Mouse (Mus musculus): ENCODE results near the gene Tent5c. TPM values are rescaled to one million over a fixed set of nuclear protein-coding genes. Genes with fewer than 3 reads are reported as not detected.
A peak's percentile ranks its signal among the peaks of the same experiment; 100 is the strongest.

Tent5c gene
- polyA plus RNA-seq, 1 experiment from 2014 or later: 2.9 TPM

GRCm38 (mm10) chr3:100463160-100463958 lies 25.8 kb downstream of the Tent5c start:
- 36% methylated on average over 12 of the region's 12 CpGs for WGBS
- ATAC-seq (ENCODE audit: low read depth): no peak

GRCm38 (mm10) chr3:100462235-100463083 lies 26.7 kb downstream of the Tent5c start:
- H3K27me3 ChIP-seq: no peaks in the 10 kb centered on the region
- no peak overlapping the region for H3K9ac ChIP-seq
- H3K4me1 ChIP-seq (replicated peaks): peaks cover 19% of the 10 kb centered on the region
- no peak overlapping the region for H3K4me2 ChIP-seq
- H3K27ac ChIP-seq (replicated peaks): no peak overlapping the region
- H3K9me3 ChIP-seq: no peaks in the 10 kb centered on the region
- no peaks in the 10 kb centered on the region for H3K36me3 ChIP-seq
- peak; percentile 19; the same call in 1 of the 2 replicates for ATAC-seq (ENCODE audit: low read depth)
- 49% methylated on average over 8 of the region's 8 CpGs for WGBS
- no peak overlapping the region for H3K4me3 ChIP-seq

More at GRCm38 (mm10) chr3:100463160-100463958, 25.8 kb downstream of the Tent5c start:
- Histone ChIP-seq H3K4me2 (no peak overlapping the region), H3K27me3 (no peaks in the 10 kb centered on the region), H3K4me3 (no peak overlapping the region), H3K36me3 (no peaks in the 10 kb centered on the region), H3K9me3 (no peaks in the 10 kb centered on the region), H3K27ac (replicated peaks) (no peak overlapping the region), H3K4me1 (replicated peaks) (peaks cover 19% of the 10 kb centered on the region), H3K9ac (no peak overlapping the region)

GRCm38 (mm10) chr3:100460510-100460909 lies 28.6 kb downstream of the Tent5c start:
- Histone ChIP-seq H3K27me3 (no peaks in the 10 kb centered on the region), H3K4me3 (no peak overlapping the region), H3K27ac (replicated peaks) (no peak overlapping the region), H3K36me3 (no peaks in the 10 kb centered on the region), H3K4me1 (replicated peaks) (peaks cover 19% of the 10 kb centered on the region), H3K4me2 (no peak overlapping the region), H3K9me3 (no peaks in the 10 kb centered on the region), H3K9ac (no peak overlapping the region)
- WGBS: 95% methylated on average over 2 of the region's 2 CpGs
- ATAC-seq (ENCODE audit: low read depth): no peak

GRCm38 (mm10) chr3:100443798-100444500 lies 45.2 kb downstream of the Tent5c start:
- ATAC-seq (ENCODE audit: low read depth): no peak
- H3K27me3 ChIP-seq: no peaks in the 10 kb centered on the region
- H3K9ac ChIP-seq: no peak overlapping the region
- WGBS: 93% methylated on average over 7 of the region's 7 CpGs
- peaks cover 14% of the 10 kb centered on the region for H3K4me1 ChIP-seq (replicated peaks)
- no peak overlapping the region for H3K4me2 ChIP-seq
- H3K9me3 ChIP-seq: no peaks in the 10 kb centered on the region
- H3K27ac ChIP-seq (replicated peaks): no peak overlapping the region
- no peak overlapping the region for H3K4me3 ChIP-seq
- no peaks in the 10 kb centered on the region for H3K36me3 ChIP-seq

- Histone ChIP-seq H3K36me3 (no peaks in the 10 kb centered on the region), H3K9me3 (no peaks in the 10 kb centered on the region), H3K4me2 (no peak overlapping the region), H3K27me3 (no peaks in the 10 kb centered on the region), H3K9ac (no peak overlapping the region), H3K4me3 (no peak overlapping the region), H3K27ac (replicated peaks) (no peak overlapping the region), H3K4me1 (replicated peaks) (peaks cover 14% of the 10 kb centered on the region)
- no peak for ATAC-seq (ENCODE audit: low read depth)
- 89% methylated on average over 6 of the region's 6 CpGs for WGBS
Measured at GRCm38 (mm10) chr3:100442499-100442898, 46.6 kb downstream of the Tent5c start.

DNA sequence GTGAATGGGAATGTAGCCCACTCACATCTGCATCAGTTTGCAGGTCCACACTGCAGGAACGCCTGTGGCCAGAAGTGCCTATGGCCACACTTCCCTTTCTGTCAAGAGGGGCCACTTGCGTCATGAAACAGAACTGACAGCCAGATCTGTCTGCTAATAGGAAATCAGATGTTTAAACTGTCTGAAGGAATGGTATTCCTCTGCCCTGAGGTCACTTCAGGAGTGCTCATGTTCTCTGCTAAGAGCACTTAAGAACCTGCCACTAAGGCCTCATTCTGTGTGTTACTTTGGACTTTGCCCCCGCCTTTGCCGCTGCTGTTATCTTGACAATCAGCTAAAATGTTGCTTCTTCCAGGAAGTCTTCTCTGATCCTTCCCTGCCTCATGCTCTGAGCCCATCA lies 48.4 kb downstream of the Tent5c start:
- no peaks in the 10 kb centered on the region for H3K36me3 ChIP-seq
- no peak for ATAC-seq (ENCODE audit: low read depth)
- H3K4me1 ChIP-seq (replicated peaks): peaks cover 14% of the 10 kb centered on the region
- H3K27ac ChIP-seq (replicated peaks): no peak overlapping the region
- no peak overlapping the region for H3K4me3 ChIP-seq
- 85% methylated on average over 4 of the region's 4 CpGs for WGBS
- no peak overlapping the region for H3K9ac ChIP-seq
- H3K4me2 ChIP-seq: no peak overlapping the region
- no peaks in the 10 kb centered on the region for H3K9me3 ChIP-seq
- no peaks in the 10 kb centered on the region for H3K27me3 ChIP-seq

DNA sequence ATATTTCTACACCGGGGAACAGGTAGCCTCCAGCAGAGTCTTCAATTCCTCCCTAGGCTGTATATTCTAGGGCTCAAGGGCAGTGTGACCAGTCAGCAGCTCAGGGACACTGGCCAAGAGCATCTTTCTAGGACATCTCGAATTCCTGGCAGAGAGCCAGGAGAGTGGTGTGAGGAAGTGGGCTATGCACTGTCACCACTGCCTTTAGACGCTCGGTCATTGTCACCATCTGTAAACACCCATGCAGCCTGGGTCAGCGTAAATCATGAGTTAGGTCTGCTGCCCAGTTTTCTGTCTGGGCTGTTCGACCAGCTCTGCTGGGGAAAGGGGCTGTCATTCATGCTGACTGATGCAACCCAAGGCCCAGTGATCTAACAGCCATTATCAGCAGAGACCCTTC lies 49.1 kb downstream of the Tent5c start:
- Histone ChIP-seq H3K4me1 (replicated peaks) (peaks cover 14% of the 10 kb centered on the region), H3K9ac (no peak overlapping the region), H3K9me3 (no peaks in the 10 kb centered on the region), H3K27me3 (no peaks in the 10 kb centered on the region), H3K27ac (replicated peaks) (no peak overlapping the region), H3K36me3 (no peaks in the 10 kb centered on the region), H3K4me2 (no peak overlapping the region), H3K4me3 (no peak overlapping the region)
- peak; percentile 64; the same call in 1 of the 2 replicates for ATAC-seq (ENCODE audit: low read depth)
- WGBS: 42% methylated on average over 6 of the region's 6 CpGs

DNA sequence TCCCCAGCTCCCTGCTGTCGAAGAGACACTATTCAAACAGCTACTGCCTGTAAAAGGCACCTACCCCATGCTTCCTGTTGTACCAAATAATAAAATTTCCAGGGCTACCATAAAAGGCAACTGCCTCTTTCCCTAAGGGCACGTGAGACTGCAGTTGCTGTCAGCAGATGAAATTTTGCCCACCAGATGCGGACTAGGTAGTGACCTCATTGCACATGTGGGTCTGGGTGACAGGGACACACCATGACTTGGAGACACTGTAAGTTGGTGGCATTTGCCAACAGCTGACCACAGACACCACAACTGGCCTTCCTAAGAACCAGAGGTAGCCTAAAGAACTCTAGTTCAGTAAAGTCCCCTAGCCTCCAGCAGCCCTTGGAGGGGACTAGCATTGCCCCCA lies 50.0 kb downstream of the Tent5c start:
- WGBS: 63% methylated on average over 3 of the region's 3 CpGs
- Histone ChIP-seq H3K36me3 (no peaks in the 10 kb centered on the region), H3K4me1 (replicated peaks) (peaks cover 14% of the 10 kb centered on the region), H3K27ac (replicated peaks) (no peak overlapping the region), H3K9ac (no peak overlapping the region), H3K9me3 (no peaks in the 10 kb centered on the region), H3K4me2 (no peak overlapping the region), H3K4me3 (no peak overlapping the region), H3K27me3 (no peaks in the 10 kb centered on the region)
- no peak for ATAC-seq (ENCODE audit: low read depth)

DNA sequence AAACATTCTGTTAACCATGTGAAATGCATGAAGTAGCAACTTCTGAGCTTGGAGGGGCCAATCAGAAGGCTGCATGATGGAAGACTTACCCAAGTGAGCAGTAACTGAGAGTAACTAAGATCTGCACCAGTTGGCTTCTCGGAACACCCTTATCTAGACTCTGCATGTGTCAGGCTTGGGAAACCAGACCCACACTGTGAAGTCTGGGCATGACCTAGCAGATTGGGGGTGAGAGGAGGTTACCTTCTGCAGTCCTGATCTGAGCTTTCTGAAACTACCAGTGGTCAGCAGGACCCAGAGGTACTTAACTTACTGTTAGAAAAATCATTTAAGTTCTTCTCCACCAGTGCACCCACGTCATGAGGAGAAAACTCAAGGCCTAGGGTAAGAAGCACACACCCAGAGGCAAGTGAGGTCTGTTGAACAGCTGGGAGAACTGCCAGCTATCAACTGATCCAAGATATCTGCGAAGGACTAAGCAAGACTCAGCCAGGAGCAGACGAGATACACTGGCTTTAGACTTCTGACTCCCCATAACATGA lies 50.6 kb downstream of the Tent5c start:
- Histone ChIP-seq H3K36me3 (no peaks in the 10 kb centered on the region), H3K27me3 (no peaks in the 10 kb centered on the region), H3K27ac (replicated peaks) (no peak overlapping the region), H3K4me2 (no peak overlapping the region), H3K4me3 (no peak overlapping the region), H3K4me1 (replicated peaks) (peaks cover 14% of the 10 kb centered on the region), H3K9ac (no peak overlapping the region), H3K9me3 (no peaks in the 10 kb centered on the region)
- no peak for ATAC-seq (ENCODE audit: low read depth)
- 80% methylated on average over 4 of the region's 4 CpGs for WGBS

DNA sequence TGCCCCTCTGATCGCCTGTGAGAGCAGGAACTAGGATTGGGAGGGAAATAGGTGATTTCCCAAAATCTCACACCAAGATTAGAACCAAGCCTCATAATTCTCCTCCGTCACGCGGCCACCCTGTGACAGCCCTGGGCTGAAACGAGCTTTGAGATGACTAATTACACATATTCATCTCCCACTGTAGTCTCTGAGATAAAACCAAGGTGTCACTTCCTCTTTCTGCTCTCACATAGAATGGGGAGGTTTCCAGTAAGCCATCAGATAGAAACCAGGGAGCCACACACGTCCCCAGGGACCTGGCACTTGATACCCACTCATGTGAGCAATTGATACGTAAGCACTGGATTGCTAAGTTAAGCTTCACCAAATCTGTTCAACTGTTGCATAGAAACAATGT lies 52.4 kb downstream of the Tent5c start:
- Histone ChIP-seq H3K9me3 (no peaks in the 10 kb centered on the region), H3K4me1 (replicated peaks) (peaks cover 14% of the 10 kb centered on the region), H3K36me3 (no peaks in the 10 kb centered on the region), H3K9ac (no peak overlapping the region), H3K27me3 (no peaks in the 10 kb centered on the region), H3K4me3 (no peak overlapping the region), H3K4me2 (no peak overlapping the region), H3K27ac (replicated peaks) (no peak overlapping the region)
- 88% methylated on average over 7 of the region's 7 CpGs for WGBS
- ATAC-seq (ENCODE audit: low read depth): no peak

- no peak overlapping the region for H3K27ac ChIP-seq (replicated peaks)
- 85% methylated on average over 4 of the region's 4 CpGs for WGBS
- H3K4me2 ChIP-seq: no peak overlapping the region
- no peak overlapping the region for H3K9ac ChIP-seq
- H3K4me1 ChIP-seq (replicated peaks): no peaks in the 10 kb centered on the region
- no peaks in the 10 kb centered on the region for H3K9me3 ChIP-seq
- H3K27me3 ChIP-seq: no peaks in the 10 kb centered on the region
- H3K4me3 ChIP-seq: no peak overlapping the region
- no peaks in the 10 kb centered on the region for H3K36me3 ChIP-seq
- no peak for ATAC-seq (ENCODE audit: low read depth)
Measured at GRCm38 (mm10) chr3:100431705-100432104, 57.4 kb downstream of the Tent5c start.

GRCm38 (mm10) chr3:100430731-100431130 lies 58.4 kb downstream of the Tent5c start:
- Histone ChIP-seq H3K36me3 (no peaks in the 10 kb centered on the region), H3K27ac (replicated peaks) (no peak overlapping the region), H3K9ac (no peak overlapping the region), H3K27me3 (no peaks in the 10 kb centered on the region), H3K4me1 (replicated peaks) (no peaks in the 10 kb centered on the region), H3K4me2 (no peak overlapping the region), H3K9me3 (no peaks in the 10 kb centered on the region), H3K4me3 (no peak overlapping the region)
- WGBS: 85% methylated on average over 1 of the region's 1 CpGs
- ATAC-seq (ENCODE audit: low read depth): no peak
